Mouse (Mus musculus): Measurements from ENCODE around the gene Cd8b1. TPM values are rescaled to one million over a fixed set of nuclear protein-coding genes. Genes with fewer than 3 reads are reported as not detected.

Gene Cd8b1
- 0.09 TPM in 1 of 2 replicates, not detected in the other for polyA plus RNA-seq (2015; fragmentation: Nextera tagmentation; extraction: Ambion mirVana)

- H3K9me3 ChIP-seq (ENCODE audit: low read length) = no peaks in the 10 kb centered on the region
These were observed at the start of gene Cd8b1 for GRCm38 (mm10) chr6:71322491-71322921. TSS of gene Cd8b1 (plus strand) at chr6:71322788.

GRCm38 (mm10) chr6:71273715-71274114 lies 48.9 kb upstream of the Cd8b1 start:
- no peak for ATAC-seq
- WGBS (ENCODE audit: insufficient replicate concordance) = 78% methylated on average over 1 of the region's 1 CpGs

More at GRCm38 (mm10) chr6:71322491-71322921, at the start of gene Cd8b1:
- H3K27me3 ChIP-seq (ENCODE audit: insufficient read depth, low read length) = no peaks in the 10 kb centered on the region
- no peak for ATAC-seq
- no peak for DNase-seq
- 72% methylated on average over 7 of the region's 7 CpGs for WGBS (ENCODE audit: insufficient replicate concordance)
- H3K9ac ChIP-seq (replicated peaks) = no peak within 1 kb of the TSS
- no peak within 1 kb of the TSS for H3K4me3 ChIP-seq (ENCODE audit: low read depth, low read length)
- no peaks in the 10 kb centered on the region for H3K4me1 ChIP-seq (ENCODE audit: insufficient read depth)
- no peak within 1 kb of the TSS for H3K27ac ChIP-seq (ENCODE audit: low read depth)
- H3K36me3 ChIP-seq (replicated peaks; ENCODE audit: insufficient read depth, low read length) = no peaks in the 10 kb centered on the region
- no peak within 1 kb of the TSS for H3K4me2 ChIP-seq (ENCODE audit: low read depth, low read length)
- TF ChIP-seq CTCF (IDR thresholded peaks at IDR 0.05; ENCODE audit: low read depth) (no peak), EP300 (IDR thresholded peaks at IDR 0.05; ENCODE audit: low read depth) (no peak)

GRCm38 (mm10) chr6:71274621-71275020 lies 48.0 kb upstream of the Cd8b1 start:
- Histone ChIP-seq H3K36me3 (replicated peaks; ENCODE audit: insufficient read depth, low read length) (no peaks in the 10 kb centered on the region), H3K4me1 (ENCODE audit: insufficient read depth) (peaks cover 23% of the 10 kb centered on the region), H3K4me2 (ENCODE audit: low read depth, low read length) (no peak overlapping the region), H3K27me3 (ENCODE audit: insufficient read depth, low read length) (no peaks in the 10 kb centered on the region), H3K9ac (replicated peaks) (no peak overlapping the region), H3K4me3 (ENCODE audit: low read depth, low read length) (no peak overlapping the region), H3K9me3 (ENCODE audit: low read length) (no peaks in the 10 kb centered on the region), H3K27ac (ENCODE audit: low read depth) (no peak overlapping the region)
- ATAC-seq = no peak
- no peak for DNase-seq
- TF ChIP-seq CTCF (IDR thresholded peaks at IDR 0.05; ENCODE audit: low read depth) (no peak), EP300 (IDR thresholded peaks at IDR 0.05; ENCODE audit: low read depth) (no peak)
- 71% methylated on average over 1 of the region's 1 CpGs for WGBS (ENCODE audit: insufficient replicate concordance)

More at GRCm38 (mm10) chr6:71273715-71274114, 48.9 kb upstream of the Cd8b1 start:
- no peaks in the 10 kb centered on the region for H3K36me3 ChIP-seq (replicated peaks; ENCODE audit: insufficient read depth, low read length)
- H3K4me1 ChIP-seq (ENCODE audit: insufficient read depth) = peaks cover 25% of the 10 kb centered on the region
- no peak overlapping the region for H3K4me2 ChIP-seq (ENCODE audit: low read depth, low read length)
- H3K4me3 ChIP-seq (ENCODE audit: low read depth, low read length) = no peak overlapping the region
- H3K27me3 ChIP-seq (ENCODE audit: insufficient read depth, low read length) = no peaks in the 10 kb centered on the region
- no peak for DNase-seq
- no peak for TF ChIP-seq CTCF (IDR thresholded peaks at IDR 0.05; ENCODE audit: low read depth)
- TF ChIP-seq EP300 (IDR thresholded peaks at IDR 0.05; ENCODE audit: low read depth) = no peak
- no peaks in the 10 kb centered on the region for H3K9me3 ChIP-seq (ENCODE audit: low read length)
- H3K27ac ChIP-seq (ENCODE audit: low read depth) = no peak overlapping the region
- no peak overlapping the region for H3K9ac ChIP-seq (replicated peaks)

GRCm38 (mm10) chr6:71279418-71279817 lies 43.2 kb upstream of the Cd8b1 start:
- no peak for DNase-seq

GRCm38 (mm10) chr6:71293509-71293908 lies 29.1 kb upstream of the Cd8b1 start:
- no peak overlapping the region for H3K4me3 ChIP-seq (ENCODE audit: low read depth, low read length)
- no peaks in the 10 kb centered on the region for H3K36me3 ChIP-seq (replicated peaks; ENCODE audit: insufficient read depth, low read length)
- no peaks in the 10 kb centered on the region for H3K27me3 ChIP-seq (ENCODE audit: insufficient read depth, low read length)
- WGBS (ENCODE audit: insufficient replicate concordance) = 70% methylated on average over 14 of the region's 14 CpGs
- H3K27ac ChIP-seq (ENCODE audit: low read depth) = no peak overlapping the region
- ATAC-seq (no peak), DNase-seq (no peak)
- no peak for TF ChIP-seq CTCF (IDR thresholded peaks at IDR 0.05; ENCODE audit: low read depth)
- TF ChIP-seq EP300 (IDR thresholded peaks at IDR 0.05; ENCODE audit: low read depth) = no peak
- no peaks in the 10 kb centered on the region for H3K4me1 ChIP-seq (ENCODE audit: insufficient read depth)
- H3K4me2 ChIP-seq (ENCODE audit: low read depth, low read length) = no peak overlapping the region
- no peak overlapping the region for H3K9ac ChIP-seq (replicated peaks)
- no peaks in the 10 kb centered on the region for H3K9me3 ChIP-seq (ENCODE audit: low read length)

More at GRCm38 (mm10) chr6:71279418-71279817, 43.2 kb upstream of the Cd8b1 start:
- H3K4me3 ChIP-seq (ENCODE audit: low read depth, low read length) = no peak overlapping the region
- H3K9me3 ChIP-seq (ENCODE audit: low read length) = no peaks in the 10 kb centered on the region
- peaks cover 1% of the 10 kb centered on the region; the same call in 1 of the 2 replicates for H3K4me1 ChIP-seq (ENCODE audit: insufficient read depth)
- WGBS (ENCODE audit: insufficient replicate concordance) = 69% methylated on average over 1 of the region's 1 CpGs
- no peak for ATAC-seq
- no peak overlapping the region for H3K27ac ChIP-seq (ENCODE audit: low read depth)
- peaks cover 9% of the 10 kb centered on the region; the same call in 1 of the 2 replicates for H3K36me3 ChIP-seq (replicated peaks; ENCODE audit: insufficient read depth, low read length)
- H3K4me2 ChIP-seq (ENCODE audit: low read depth, low read length) = no peak overlapping the region
- TF ChIP-seq EP300 (IDR thresholded peaks at IDR 0.05; ENCODE audit: low read depth) = no peak
- TF ChIP-seq CTCF (IDR thresholded peaks at IDR 0.05; ENCODE audit: low read depth) = no peak
- H3K27me3 ChIP-seq (ENCODE audit: insufficient read depth, low read length) = no peaks in the 10 kb centered on the region
- no peak overlapping the region for H3K9ac ChIP-seq (replicated peaks)

- no peak for TF ChIP-seq EP300 (IDR thresholded peaks at IDR 0.05; ENCODE audit: low read depth)
- TF ChIP-seq CTCF (IDR thresholded peaks at IDR 0.05; ENCODE audit: low read depth) = peak; percentile 31; the same call in 1 of the 2 replicates
- no peak for DNase-seq
- no peak for ATAC-seq
These were observed 27.3 kb upstream of the Cd8b1 start for GRCm38 (mm10) chr6:71295303-71295702.

More at GRCm38 (mm10) chr6:71295303-71295702, 27.3 kb upstream of the Cd8b1 start:
- WGBS (ENCODE audit: insufficient replicate concordance) = 67% methylated on average over 6 of the region's 6 CpGs
- H3K4me1 ChIP-seq (ENCODE audit: insufficient read depth) = no peaks in the 10 kb centered on the region
- no peaks in the 10 kb centered on the region for H3K9me3 ChIP-seq (ENCODE audit: low read length)
- no peaks in the 10 kb centered on the region for H3K36me3 ChIP-seq (replicated peaks; ENCODE audit: insufficient read depth, low read length)
- H3K9ac ChIP-seq (replicated peaks) = no peak overlapping the region
- H3K27me3 ChIP-seq (ENCODE audit: insufficient read depth, low read length) = no peaks in the 10 kb centered on the region
- no peak overlapping the region for H3K4me3 ChIP-seq (ENCODE audit: low read depth, low read length)
- no peak overlapping the region for H3K27ac ChIP-seq (ENCODE audit: low read depth)
- H3K4me2 ChIP-seq (ENCODE audit: low read depth, low read length) = no peak overlapping the region

Data from liver, postnatal 0 days (tissue).